Mouse (Mus musculus) spleen, adult 2 months (tissue): Measurements from ENCODE around the gene 4921536K21Rik. TPM values are rescaled to one million over a fixed set of nuclear protein-coding genes. Genes with fewer than 3 reads are reported as not detected.

ENCODE experiments used
- DNase-seq, 2 experiments: peaks; one replicate each; pipeline versions ENCODE4 v3.0.0 to v3.0.0-alpha.2; 2012 to 2021; ENCODE audit warnings: low spot score in 2 of 2, low read depth in 1 of 2
- H3K27ac ChIP-seq: fragments of 200-500 bp; 2 replicates; pipeline ENCODE4 v1.5.1; 2012; ENCODE audit warnings: low read length, inconsistent platforms; ENCODE audit not compliant: insufficient read depth
- H3K27me3 ChIP-seq: fragments of 200-500 bp; 2 replicates; pipeline ENCODE4 v1.6.1; 2012; ENCODE audit warnings: mild to moderate bottlenecking, moderate library complexity, low read length, inconsistent platforms; ENCODE audit not compliant: control insufficient read depth, insufficient read depth
- H3K36me3 ChIP-seq: fragments of 200-500 bp; 2 replicates; pipeline ENCODE4 v1.6.1; 2012; ENCODE audit warnings: mild to moderate bottlenecking, low read length, inconsistent platforms; ENCODE audit not compliant: control insufficient read depth, insufficient read depth
- H3K4me1 ChIP-seq: fragments of 200-500 bp; 2 replicates; pipeline ENCODE4 v1.6.1; 2011; ENCODE audit warnings: inconsistent platforms; ENCODE audit not compliant: control insufficient read depth, insufficient read depth, insufficient read length
- H3K4me3 ChIP-seq: fragments of 200-500 bp; 2 replicates; pipeline ENCODE4 v1.5.1; 2011; ENCODE audit warnings: mild to moderate bottlenecking, inconsistent platforms; ENCODE audit not compliant: insufficient read depth, insufficient read length; ENCODE audit errors: extremely low read depth
- CTCF ChIP-seq: fragments of 200-500 bp; IDR thresholded peaks from 2 replicates; pipeline ENCODE4 v1.5.1; 2011; ENCODE audit warnings: mild to moderate bottlenecking, inconsistent platforms; ENCODE audit not compliant: insufficient read depth, insufficient read length, insufficient replicate concordance; ENCODE audit errors: extremely low read depth
- POLR2A ChIP-seq: fragments of 200-500 bp; IDR thresholded peaks from 2 replicates; pipeline ENCODE4 v1.6.1; 2011; ENCODE audit warnings: low read depth, low read length, inconsistent platforms
- WGBS: fragments of 180-500 bp; shearing (Covaris S2); methylation state at CpG from one replicate; pipeline ENCODE4 v1.1.7; 2018; 5-methylcytosine and 5-hydroxymethylcytosine counted together
- polyA plus RNA-seq: library from polyadenylated mRNA; depleted of rRNA; stranded (reverse); fragments of >200 nt; gene quantifications from 2 replicates; pipeline ENCODE4 v1.2.3, GENCODE M21; 2012; rRNA removed

Gene 4921536K21Rik
- polyA plus RNA-seq, 1 experiment = 0.02 TPM

- TF ChIP-seq CTCF (no peak), POLR2A (no peak)
- WGBS = 74% methylated on average over 2 of the region's 2 CpGs
- no peaks in the 10 kb centered on the region for H3K36me3 ChIP-seq
- no peaks in the 10 kb centered on the region for H3K4me1 ChIP-seq
- H3K27ac ChIP-seq = no peak overlapping the region
- no peak overlapping the region for H3K4me3 ChIP-seq
- H3K27me3 ChIP-seq = no peaks in the 10 kb centered on the region
- no peak for DNase-seq
These were observed 44.6 kb downstream of the 4921536K21Rik start for GRCm38 (mm10) chr11:3850315-3850614.

DNA sequence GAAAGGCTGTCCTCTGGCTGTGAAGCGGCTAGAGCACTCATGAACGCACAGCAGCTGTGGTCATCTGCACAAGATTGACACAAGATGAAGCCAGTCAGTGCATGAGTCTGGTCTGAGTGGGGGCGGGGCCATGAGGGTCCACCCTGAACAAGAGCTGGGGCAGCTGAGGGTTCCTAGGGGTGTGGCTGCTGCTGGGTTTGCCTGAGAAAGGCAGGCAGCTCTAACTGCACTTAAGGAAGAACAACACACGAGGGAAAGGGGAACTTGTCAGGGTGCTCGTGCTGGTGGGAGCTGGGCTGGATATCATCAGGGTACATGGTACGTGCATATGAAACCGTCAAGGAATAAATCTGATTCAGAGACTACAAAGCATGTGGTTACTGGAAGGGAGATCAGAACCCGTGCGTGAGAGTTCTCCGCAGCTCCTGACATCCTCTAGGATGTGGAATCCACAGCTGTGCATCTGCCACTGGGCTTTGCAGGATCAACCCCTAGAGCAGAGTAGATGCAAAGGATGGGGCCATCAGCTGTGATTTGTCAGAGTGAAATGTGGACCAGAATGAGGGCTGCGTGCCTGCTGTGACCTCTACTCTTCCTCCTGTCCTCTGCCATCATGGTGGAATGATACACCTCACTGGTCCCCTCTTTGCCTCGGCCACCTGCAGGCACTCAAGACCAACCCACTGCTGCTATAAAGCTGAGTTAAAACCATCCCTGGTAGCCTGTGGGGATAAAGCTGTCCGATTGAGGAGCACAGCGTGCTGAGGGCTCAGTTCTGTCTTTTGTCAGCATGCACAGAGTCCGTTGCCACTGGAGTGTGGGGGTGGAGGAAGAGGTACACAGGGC is 45.2 kb downstream of the 4921536K21Rik start:
- 71% methylated on average over 15 of the region's 15 CpGs for WGBS
- Histone ChIP-seq H3K27ac (no peak overlapping the region), H3K4me1 (no peaks in the 10 kb centered on the region), H3K4me3 (no peak overlapping the region), H3K36me3 (no peaks in the 10 kb centered on the region), H3K27me3 (no peaks in the 10 kb centered on the region)
- DNase-seq = no peak
- TF ChIP-seq CTCF = no peak
- no peak for TF ChIP-seq POLR2A

DNA sequence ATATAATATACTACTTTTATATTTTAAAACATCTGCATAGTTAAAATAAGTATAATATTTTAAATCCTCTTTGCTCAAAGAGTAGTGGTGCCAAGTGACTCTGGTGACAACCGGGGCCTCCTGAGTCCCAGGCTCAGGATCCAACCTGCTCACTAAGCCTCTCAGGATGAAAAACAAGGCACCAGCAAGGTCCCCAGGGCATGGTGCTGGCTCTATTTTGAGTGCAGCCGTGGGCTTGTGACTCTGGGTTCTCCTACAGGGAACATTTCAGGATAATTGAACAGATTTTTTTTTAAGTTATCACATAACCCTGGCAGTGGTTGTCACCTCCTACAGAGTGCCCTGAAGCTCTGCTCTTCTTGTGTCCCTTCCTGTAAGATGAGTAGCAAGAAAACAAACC is 48.5 kb downstream of the 4921536K21Rik start:
- H3K4me1 ChIP-seq = no peaks in the 10 kb centered on the region
- no peak overlapping the region for H3K4me3 ChIP-seq
- H3K27ac ChIP-seq = no peak overlapping the region
- DNase-seq = no peak
- TF ChIP-seq POLR2A (no peak), CTCF (no peak)
- H3K36me3 ChIP-seq = no peaks in the 10 kb centered on the region
- WGBS = 57% methylated on average over 2 of the region's 2 CpGs
- no peaks in the 10 kb centered on the region for H3K27me3 ChIP-seq

DNA sequence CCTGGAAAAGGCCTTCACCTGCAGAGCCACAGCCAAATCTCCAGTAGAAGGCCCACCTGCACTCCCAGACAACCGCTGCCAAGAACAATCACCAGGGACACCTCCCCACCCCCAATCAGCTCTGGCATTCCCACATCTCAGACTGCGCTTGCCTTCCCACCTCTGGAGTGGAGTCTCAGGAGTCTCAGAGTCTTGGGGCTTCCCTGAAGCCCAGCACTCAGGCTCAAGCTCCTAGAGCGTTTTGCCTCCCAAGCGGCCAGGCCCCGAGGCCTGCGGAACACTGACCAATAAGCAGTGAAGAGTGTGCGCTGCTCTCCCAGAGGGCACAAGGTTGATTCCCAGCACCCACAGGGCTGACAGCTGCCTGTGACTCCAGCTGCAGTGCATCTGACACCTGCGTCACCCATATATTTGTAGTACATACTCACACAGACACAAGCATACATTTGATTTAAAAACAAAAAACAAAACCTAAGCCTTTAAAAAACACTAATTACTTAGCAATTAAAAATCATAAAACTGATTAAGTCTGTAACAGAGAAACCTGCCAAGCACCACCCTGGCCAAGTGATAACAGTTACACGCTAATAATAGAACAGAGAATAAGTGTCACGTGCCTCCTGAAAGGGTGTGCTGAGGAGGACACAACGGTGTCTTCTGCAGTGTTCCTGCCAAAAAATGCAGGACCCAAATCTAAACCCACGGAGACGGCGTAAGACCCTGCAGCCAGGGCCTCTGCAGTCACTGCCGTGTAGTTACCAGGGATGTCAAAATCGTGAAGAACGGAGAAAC is 50.8 kb downstream of the 4921536K21Rik start:
- Histone ChIP-seq H3K27ac (no peak overlapping the region), H3K4me3 (no peak overlapping the region), H3K36me3 (no peaks in the 10 kb centered on the region), H3K4me1 (no peaks in the 10 kb centered on the region), H3K27me3 (no peaks in the 10 kb centered on the region)
- WGBS = 87% methylated on average over 17 of the region's 17 CpGs
- DNase-seq = no peak
- TF ChIP-seq POLR2A = no peak
- TF ChIP-seq CTCF = no peak

Other genes with a start within 250 kb of the 4921536K21Rik start
- gene Morc2a, start 245.9 kb downstream of the 4921536K21Rik start, polyA plus RNA-seq = 7.0 and 7.5 TPM in 2 replicates
- gene Osbp2, start 31.2 kb downstream of the 4921536K21Rik start, polyA plus RNA-seq = 0.05 and 0.06 TPM in 2 replicates
- 0.44 and 0.48 TPM in 2 replicates for gene Dusp18, start 142 bp upstream of the 4921536K21Rik start, polyA plus RNA-seq
- 3.4 and 5.0 TPM in 2 replicates for gene Slc35e4, start 19.6 kb upstream of the 4921536K21Rik start, polyA plus RNA-seq
- gene Tcn2, start 37.1 kb upstream of the 4921536K21Rik start, polyA plus RNA-seq = 62.0 and 66.0 TPM in 2 replicates
- 33.6 and 35.5 TPM in 2 replicates for gene Pes1, start 68.9 kb upstream of the 4921536K21Rik start, polyA plus RNA-seq
- gene 4930556J24Rik, start 81.7 kb upstream of the 4921536K21Rik start, polyA plus RNA-seq = not detected in 2 replicates
- 0.34 and 0.63 TPM in 2 replicates for gene Gal3st1, start 88.5 kb upstream of the 4921536K21Rik start, polyA plus RNA-seq
- gene Sec14l4, start 136.4 kb upstream of the 4921536K21Rik start, polyA plus RNA-seq = 0.07 and 0.22 TPM in 2 replicates
- gene Sec14l3, start 169.7 kb upstream of the 4921536K21Rik start, polyA plus RNA-seq = not detected in 2 replicates
- 5.1 and 6.2 TPM in 2 replicates for gene Mtfp1, start 200.3 kb upstream of the 4921536K21Rik start, polyA plus RNA-seq
- gene Sec14l2, start 228.3 kb upstream of the 4921536K21Rik start, polyA plus RNA-seq = 1.9 and 2.9 TPM in 2 replicates
- gene Rnf215, start 240.1 kb upstream of the 4921536K21Rik start, polyA plus RNA-seq = 20.6 and 26.2 TPM in 2 replicates